Mouse (Mus musculus) G1E (cell line): Measurements from ENCODE around the gene Kmt5a.
A peak's percentile ranks its signal among the peaks of the same experiment; 100 is the strongest.

Experiments
- CTCF ChIP-seq: IDR thresholded peaks from 2 replicates; pipeline ENCODE4 v1.5.1; 2012; ENCODE audit warnings: low read depth, low read length, inconsistent platforms, mixed read lengths
- GATA1 ChIP-seq: IDR thresholded peaks from 2 replicates; pipeline ENCODE4 v1.6.1; 2012; ENCODE audit warnings: borderline replicate concordance, low read length, inconsistent platforms, mixed read lengths
- TAL1 ChIP-seq: conservative IDR thresholded peaks from 2 replicates; pipeline ENCODE4 v1.6.1; 2012; ENCODE audit warnings: low read depth, low read length, inconsistent platforms, mixed read lengths

GRCm38 (mm10) chr5:124432398-124433012 lies 7.2 kb upstream of the Kmt5a start:
- no peak for TF ChIP-seq TAL1
- TF ChIP-seq CTCF = peak; percentile 57; the same call in 1 of the 2 replicates
- TF ChIP-seq GATA1 = no peak
